Mouse (Mus musculus): ENCODE measurements around the gene Gm20388.

GRCm38 (mm10) chr8:121063649-121064048 lies 1153.0 kb downstream of the Gm20388 start:
- TF ChIP-seq EP300 (optimal IDR thresholded peaks at IDR 0.05) (no peak), CTCF (IDR thresholded peaks at IDR 0.05; ENCODE audit: low read depth) (no peak)
